Mouse (Mus musculus): ENCODE data around the gene Ubqln3. TPM values are rescaled to one million over a fixed set of nuclear protein-coding genes. Genes with fewer than 3 reads are reported as not detected.

The Ubqln3 gene
- polyA plus RNA-seq, 1 experiment from 2014 or later, result 0.37 TPM

DNA sequence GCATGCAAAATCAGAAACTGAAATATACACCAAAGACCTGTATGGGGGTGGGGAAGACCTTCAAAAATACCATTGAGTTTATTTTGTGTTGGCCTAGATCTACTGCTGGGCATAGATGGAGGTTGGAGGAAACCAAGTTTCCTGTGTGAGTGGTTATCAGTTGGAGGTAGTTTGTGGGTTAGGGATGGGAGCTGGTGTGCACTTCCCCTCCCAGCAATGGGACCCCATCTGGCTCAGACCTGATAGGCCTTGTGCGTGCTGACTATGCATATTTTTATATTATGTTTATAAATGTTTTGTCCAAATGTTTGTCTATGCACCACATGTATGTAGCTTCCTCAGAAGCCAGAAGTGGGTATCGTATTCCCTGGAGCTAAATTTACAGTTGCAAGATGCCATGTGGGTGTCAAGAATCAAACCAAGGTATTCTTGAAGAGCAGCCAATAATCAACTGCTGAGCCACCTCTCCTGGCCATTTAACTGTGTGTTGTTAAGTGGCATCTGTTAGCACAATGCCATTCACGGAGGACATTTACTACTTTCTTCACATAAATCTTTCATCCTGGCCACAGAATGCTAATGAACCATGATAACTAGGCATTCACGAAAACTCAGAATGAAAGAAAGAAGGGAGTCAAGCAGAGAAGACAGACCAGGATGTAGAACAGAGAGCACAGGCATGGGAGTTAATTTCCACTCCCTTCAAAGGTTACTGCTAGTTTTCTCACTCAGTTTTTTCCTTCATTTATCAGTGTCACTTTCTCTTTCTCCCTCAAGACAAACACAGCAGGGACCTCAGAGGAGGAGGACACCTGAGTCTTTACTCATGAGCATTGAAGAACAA, 38.9 kb downstream of the Ubqln3 start:
- H3K36me3 ChIP-seq, result no peaks in the 10 kb centered on the region
- H3K4me2 ChIP-seq (replicated peaks), result no peak overlapping the region
- 73% methylated on average over 4 of the region's 4 CpGs for WGBS
- no peak overlapping the region for H3K4me3 ChIP-seq (replicated peaks)
- no peaks in the 10 kb centered on the region for H3K27me3 ChIP-seq
- H3K9me3 ChIP-seq (replicated peaks), result no peaks in the 10 kb centered on the region
- no peak overlapping the region for H3K9ac ChIP-seq
- no peak for ATAC-seq (ENCODE audit: insufficient number of reproducible peaks, low FRiP score, low TSS enrichment, low read depth)
- no peaks in the 10 kb centered on the region for H3K4me1 ChIP-seq
- H3K27ac ChIP-seq (replicated peaks), result no peak overlapping the region

Other genes starting within 250 kb of the Ubqln3 start
- gene Olfr64, start 248.8 kb downstream of the Ubqln3 start, polyA plus RNA-seq (2015; fragmentation: Nextera tagmentation; extraction: Ambion mirVana), result 0.04 and 0.11 TPM in 2 replicates
- 0.34 and 0.51 TPM in 2 replicates for gene Olfr65, start 239.8 kb downstream of the Ubqln3 start, polyA plus RNA-seq (2015; fragmentation: Nextera tagmentation; extraction: Ambion mirVana)
- not detected in 2 replicates for gene Olfr631, start 214.5 kb downstream of the Ubqln3 start, polyA plus RNA-seq (2015; fragmentation: Nextera tagmentation; extraction: Ambion mirVana)
- gene Olfr632, start 208.9 kb downstream of the Ubqln3 start, polyA plus RNA-seq (2015; fragmentation: Nextera tagmentation; extraction: Ambion mirVana), result not detected in 2 replicates
- not detected in 2 replicates for gene Olfr633, start 198.8 kb downstream of the Ubqln3 start, polyA plus RNA-seq (2015; fragmentation: Nextera tagmentation; extraction: Ambion mirVana)
- 0.07 TPM in 2 replicates for gene Olfr635, start 172.1 kb downstream of the Ubqln3 start, polyA plus RNA-seq (2015; fragmentation: Nextera tagmentation; extraction: Ambion mirVana)
- gene Olfr638, start 144.5 kb downstream of the Ubqln3 start, polyA plus RNA-seq (2015; fragmentation: Nextera tagmentation; extraction: Ambion mirVana), result not detected in 2 replicates
- gene Olfr639, start 126.0 kb downstream of the Ubqln3 start, polyA plus RNA-seq (2015; fragmentation: Nextera tagmentation; extraction: Ambion mirVana), result 0.05 TPM in 2 replicates
- gene Olfr640, start 117.7 kb downstream of the Ubqln3 start, polyA plus RNA-seq (2015; fragmentation: Nextera tagmentation; extraction: Ambion mirVana), result 0.45 and 0.84 TPM in 2 replicates
- 0.12 and 0.23 TPM in 2 replicates for gene Olfr641, start 107.8 kb downstream of the Ubqln3 start, polyA plus RNA-seq (2015; fragmentation: Nextera tagmentation; extraction: Ambion mirVana)
- gene Olfr642, start 90.6 kb downstream of the Ubqln3 start, polyA plus RNA-seq (2015; fragmentation: Nextera tagmentation; extraction: Ambion mirVana), result 0.08 TPM in 1 of 2 replicates, not detected in the other
- gene 4930516K23Rik, start 81.8 kb downstream of the Ubqln3 start, polyA plus RNA-seq (2015; fragmentation: Nextera tagmentation; extraction: Ambion mirVana), result 0.03 and 0.12 TPM in 2 replicates
- 0.13 and 0.32 TPM in 2 replicates for gene Olfr644, start 71.4 kb downstream of the Ubqln3 start, polyA plus RNA-seq (2015; fragmentation: Nextera tagmentation; extraction: Ambion mirVana)
- 0.04 and 0.24 TPM in 2 replicates for gene Olfr645, start 57.8 kb downstream of the Ubqln3 start, polyA plus RNA-seq (2015; fragmentation: Nextera tagmentation; extraction: Ambion mirVana)
- 0.22 TPM in 1 of 2 replicates, not detected in the other for gene Olfr646, start 38.4 kb downstream of the Ubqln3 start, polyA plus RNA-seq (2015; fragmentation: Nextera tagmentation; extraction: Ambion mirVana)
- gene Ubqln5, start 13.5 kb downstream of the Ubqln3 start, polyA plus RNA-seq (2015; fragmentation: Nextera tagmentation; extraction: Ambion mirVana), result not detected in 2 replicates
- gene Olfr643, start 5.9 kb downstream of the Ubqln3 start, polyA plus RNA-seq (2015; fragmentation: Nextera tagmentation; extraction: Ambion mirVana), result not detected in 2 replicates
- 0.12 and 0.49 TPM in 2 replicates for gene Ubqlnl, start 7.3 kb upstream of the Ubqln3 start, polyA plus RNA-seq (2015; fragmentation: Nextera tagmentation; extraction: Ambion mirVana)
- gene Olfm5, start 21.6 kb upstream of the Ubqln3 start, polyA plus RNA-seq (2015; fragmentation: Nextera tagmentation; extraction: Ambion mirVana), result 20.1 and 24.2 TPM in 2 replicates
- gene Olfr648, start 40.1 kb upstream of the Ubqln3 start, polyA plus RNA-seq (2015; fragmentation: Nextera tagmentation; extraction: Ambion mirVana), result 0.25 and 0.27 TPM in 2 replicates
- gene Olfr649, start 52.7 kb upstream of the Ubqln3 start, polyA plus RNA-seq (2015; fragmentation: Nextera tagmentation; extraction: Ambion mirVana), result not detected in 2 replicates
- gene Trim6, start 75.5 kb upstream of the Ubqln3 start, polyA plus RNA-seq (2015; fragmentation: Nextera tagmentation; extraction: Ambion mirVana), result 0.54 and 0.59 TPM in 2 replicates
- 1.8 and 2.0 TPM in 2 replicates for gene Trim34a, start 101.2 kb upstream of the Ubqln3 start, polyA plus RNA-seq (2015; fragmentation: Nextera tagmentation; extraction: Ambion mirVana)
- 0.40 and 0.41 TPM in 2 replicates for gene Trim5, start 144.8 kb upstream of the Ubqln3 start, polyA plus RNA-seq (2015; fragmentation: Nextera tagmentation; extraction: Ambion mirVana)
- gene Trim12a, start 172.2 kb upstream of the Ubqln3 start, polyA plus RNA-seq (2015; fragmentation: Nextera tagmentation; extraction: Ambion mirVana), result 7.3 and 8.0 TPM in 2 replicates
- 0.16 TPM in 1 of 2 replicates, not detected in the other for gene Trim34b, start 186.2 kb upstream of the Ubqln3 start, polyA plus RNA-seq (2015; fragmentation: Nextera tagmentation; extraction: Ambion mirVana)
- gene Trim12c, start 210.1 kb upstream of the Ubqln3 start, polyA plus RNA-seq (2015; fragmentation: Nextera tagmentation; extraction: Ambion mirVana), result 2.4 and 2.6 TPM in 2 replicates
- 0.13 and 0.16 TPM in 2 replicates for gene Trim30b, start 226.6 kb upstream of the Ubqln3 start, polyA plus RNA-seq (2015; fragmentation: Nextera tagmentation; extraction: Ambion mirVana)